Comparison of ENCODE assay signal across 17 mouse cellular contexts in the genomic region with DNA sequence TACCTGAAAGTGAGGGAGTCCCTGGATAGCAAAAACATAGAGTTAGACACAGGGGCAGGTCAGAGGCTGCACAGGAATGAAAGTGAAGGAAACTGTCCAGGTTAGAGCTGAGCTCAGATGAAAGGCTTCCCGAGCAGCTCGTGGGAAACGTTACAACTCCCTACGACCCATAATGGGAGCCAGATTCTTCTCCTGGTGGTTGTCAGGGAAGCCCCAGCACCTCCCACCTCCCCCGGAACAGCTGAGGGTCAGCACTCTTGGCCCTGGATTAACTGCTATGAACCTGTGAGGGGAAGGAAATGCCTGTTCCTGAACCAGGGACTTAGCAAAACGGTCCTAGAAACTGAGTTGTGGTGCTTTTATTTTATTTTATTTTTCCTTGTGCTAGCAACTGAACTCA.
DNase-seq lines count a peak whose midpoint lies in the region; ATAC-seq lines count a peak whose summit lies in the region.
"Had no signal": no experiment of that assay in that cellular context is flagged by ENCODE, and none has a peak within 500 bp of the region (broad histone marks: within the 10 kb centered on the region; RNA-seq: fewer than 3 reads in every experiment).

No protein-coding gene starts in this region.

- H3K4me3 ChIP-seq in heart, embryonic 10.5 days: no peak overlapping the region
- H3K4me3 ChIP-seq in neural tube, embryonic 11.5 days (ENCODE audit: low read depth, low read length): no peak overlapping the region
- H3K4me3 ChIP-seq in limb, embryonic 12.5 days (replicated peaks): no peak overlapping the region
- H3K4me3 ChIP-seq: liver, embryonic 13.5 days; lung, embryonic 15.5 days had no signal

- H3K9me3 ChIP-seq in heart, embryonic 10.5 days: no peaks in the 10 kb centered on the region
- no peaks in the 10 kb centered on the region for H3K9me3 ChIP-seq in neural tube, embryonic 11.5 days (ENCODE audit: control insufficient read depth, low read length)
- H3K9me3 ChIP-seq in limb, embryonic 12.5 days: no peaks in the 10 kb centered on the region
- H3K9me3 ChIP-seq: liver, embryonic 13.5 days; lung, embryonic 15.5 days had no signal

- H3K27ac ChIP-seq in heart, embryonic 10.5 days: peak overlapping the region; percentile 16; the same call in 1 of the 2 replicates
- H3K27ac ChIP-seq in neural tube, embryonic 11.5 days (ENCODE audit: low read depth, low read length): no peak overlapping the region
- no peak overlapping the region for H3K27ac ChIP-seq in limb, embryonic 12.5 days
- H3K27ac ChIP-seq: liver, embryonic 13.5 days; lung, embryonic 15.5 days had no signal

- no peak overlapping the region for H3K9ac ChIP-seq in neural tube, embryonic 11.5 days (ENCODE audit: low read length)
- H3K9ac ChIP-seq in limb, embryonic 12.5 days (replicated peaks): no peak overlapping the region
- H3K9ac ChIP-seq: liver, embryonic 13.5 days; lung, embryonic 15.5 days had no signal

- H3K36me3 ChIP-seq in heart, embryonic 10.5 days: no peaks in the 10 kb centered on the region
- no peaks in the 10 kb centered on the region for H3K36me3 ChIP-seq in neural tube, embryonic 11.5 days (ENCODE audit: control insufficient read depth, insufficient read depth, low read length)
- no peaks in the 10 kb centered on the region for H3K36me3 ChIP-seq in limb, embryonic 12.5 days
- H3K36me3 ChIP-seq: liver, embryonic 13.5 days; lung, embryonic 15.5 days had no signal

- ATAC-seq in neural tube, embryonic 11.5 days (ENCODE audit: insufficient read depth, low FRiP score, low TSS enrichment): no peak
- no peak; the same call in 1 of the 2 replicates for ATAC-seq in limb, embryonic 12.5 days (ENCODE audit: insufficient number of reproducible peaks, insufficient read depth, low FRiP score, low TSS enrichment, low read depth)
- ATAC-seq: activated CD4-positive, CD25-positive, alpha-beta regulatory T cell, adult 4 months had no signal

- no peak for DNase-seq in heart, embryonic 10.5 days (ENCODE audit: low spot score)
- no peak for DNase-seq in heart, postnatal 36 days
- DNase-seq in neural tube, embryonic 11.5 days (ENCODE audit: low spot score): peak; percentile 47
- no peak for DNase-seq in neural tube, embryonic 10.5 days (ENCODE audit: extremely low spot score, low spot score)
- no peak for DNase-seq in kidney, postnatal 10 days
- no peak for DNase-seq in cerebellum, adult 11 months
- DNase-seq: adrenal gland, postnatal 14 days; B cell, adult 2 months; cerebellum, adult 9-10 months; gastrocnemius, postnatal 36 days; heart, postnatal 10 days; kidney, adult 9 months; kidney, postnatal 4 days; liver, embryonic 13.5 days had no signal

- H3K4me1 ChIP-seq in heart, embryonic 10.5 days: peaks cover 10% of the 10 kb centered on the region
- peaks cover 10% of the 10 kb centered on the region for H3K4me1 ChIP-seq in neural tube, embryonic 11.5 days (ENCODE audit: control insufficient read depth, insufficient read depth, low read length)
- peaks cover 33% of the 10 kb centered on the region for H3K4me1 ChIP-seq in limb, embryonic 12.5 days (replicated peaks)
- H3K4me1 ChIP-seq: liver, embryonic 13.5 days had no signal

- H3K27me3 ChIP-seq in heart, embryonic 10.5 days (ENCODE audit: insufficient read depth, poor library complexity, severe bottlenecking): peaks cover 23% of the 10 kb centered on the region; the same call in 1 of the 2 replicates
- H3K27me3 ChIP-seq in neural tube, embryonic 11.5 days (ENCODE audit: control insufficient read depth, insufficient read depth, low read length): no peaks in the 10 kb centered on the region
- peaks cover 21% of the 10 kb centered on the region; the same call in 1 of the 2 replicates for H3K27me3 ChIP-seq in limb, embryonic 12.5 days
- H3K27me3 ChIP-seq: liver, embryonic 13.5 days; lung, embryonic 15.5 days had no signal

- 41% methylated on average over 6 of the region's 6 CpGs for WGBS in heart, embryonic 10.5 days
- WGBS in neural tube, embryonic 11.5 days: 9% methylated on average over 6 of the region's 6 CpGs
- 4% methylated on average over 6 of the region's 6 CpGs for WGBS in limb, embryonic 12.5 days

- intact Hi-C loops in heart, postnatal 36 days (cut with DNase I): no loop called here

- H3K4me2 ChIP-seq in neural tube, embryonic 11.5 days (ENCODE audit: low read depth): no peak overlapping the region
- peak overlapping the region; percentile 27; the same call in 1 of the 2 replicates for H3K4me2 ChIP-seq in limb, embryonic 12.5 days
- H3K4me2 ChIP-seq: liver, embryonic 13.5 days; lung, embryonic 15.5 days had no signal
